Mouse (Mus musculus) midbrain, postnatal 0 days (tissue): ENCODE data around the gene Rpp40. TPM values are rescaled to one million over a fixed set of nuclear protein-coding genes. Genes with fewer than 3 reads are reported as not detected.

Source experiments
- ATAC-seq: fragments of 200-750 bp; cut with Nextera tagmentation; 2 replicates; pipeline ENCODE4 v1.8.0; 2017; ENCODE audit warnings: moderate number of reproducible peaks, mild to moderate bottlenecking, moderate TSS enrichment, moderate library complexity; ENCODE audit not compliant: low FRiP score
- DNase-seq: peaks from one replicate; pipeline ENCODE4 v3.0.0-alpha.2; 2015; ENCODE audit warnings: low spot score
- H3K27ac ChIP-seq: fragments of 300-500 bp; sonication (generic); 2 replicates; pipeline ENCODE4 v1.5.1; 2014; ENCODE audit warnings: low read depth, mild to moderate bottlenecking, low read length, mixed read lengths
- H3K27me3 ChIP-seq: fragments of 300-500 bp; sonication (generic); 2 replicates; pipeline ENCODE4 v1.6.1; 2014; ENCODE audit warnings: low read length, control low read depth, mixed read lengths; ENCODE audit not compliant: insufficient read depth
- H3K36me3 ChIP-seq: fragments of 300-500 bp; sonication (generic); 2 replicates; pipeline ENCODE4 v1.6.1; 2014; ENCODE audit warnings: low read length, control low read depth, mixed read lengths; ENCODE audit not compliant: insufficient read depth
- H3K4me1 ChIP-seq: fragments of 300-500 bp; sonication (generic); 2 replicates; pipeline ENCODE4 v1.6.1; 2014; ENCODE audit warnings: mild to moderate bottlenecking, control low read depth, antibody characterized with exemption, low read length, mixed read lengths; ENCODE audit not compliant: insufficient read depth
- H3K4me2 ChIP-seq: fragments of 300-500 bp; sonication (generic); 2 replicates; pipeline ENCODE4 v1.6.1; 2014; ENCODE audit warnings: low read depth, mild to moderate bottlenecking, low read length, mixed read lengths; ENCODE audit not compliant: poor library complexity, severe bottlenecking
- H3K4me3 ChIP-seq: fragments of 300-500 bp; sonication (generic); 2 replicates; pipeline ENCODE4 v1.5.1; 2014; ENCODE audit warnings: low read depth, mild to moderate bottlenecking, low read length, moderate library complexity
- H3K9ac ChIP-seq: fragments of 300-500 bp; sonication (generic); replicated peaks from 2 replicates; pipeline ENCODE4 v1.6.1; 2014; ENCODE audit warnings: mild to moderate bottlenecking, low read length, moderate library complexity, mixed read lengths; ENCODE audit not compliant: poor library complexity, severe bottlenecking
- H3K9me3 ChIP-seq: fragments of 300-500 bp; sonication (generic); 2 replicates; pipeline ENCODE4 v1.6.1; 2016; ENCODE audit warnings: low read length, control low read depth
- CTCF ChIP-seq: IDR thresholded peaks from 2 replicates; pipeline ENCODE4 v1.5.1; 2016; ENCODE audit warnings: antibody characterized with exemption, mild to moderate bottlenecking
- WGBS: fragments of 180-500 bp; shearing (Covaris S2); extraction: QIAGEN DNeasy Blood & Tissue Kit; methylation state at CpG from one replicate; pipeline ENCODE4 v1.1.7; 2014; 5-methylcytosine and 5-hydroxymethylcytosine counted together
- polyA plus RNA-seq: library from polyadenylated mRNA; unstranded; fragments of >200 nt; fragmentation: Nextera tagmentation; extraction: Ambion mirVana; gene quantifications from 2 replicates; pipeline ENCODE4 v1.2.1, GENCODE M21; 2015
- total RNA-seq: library from RNA; depleted of rRNA; stranded (reverse); fragments of >200 nt; gene quantifications from 2 replicates; pipeline ENCODE4 v1.2.3, GENCODE M21; 2014; rRNA removed

Gene Rpp40
- total and polyA plus RNA-seq, 2 experiments from 2014 or later = 4.6 to 6.1 TPM

GRCm38 (mm10) chr13:35845306-35845705 is 60.9 kb downstream of the Rpp40 start:
- Histone ChIP-seq H3K9ac (no peak overlapping the region), H3K27me3 (no peaks in the 10 kb centered on the region), H3K4me2 (no peak overlapping the region), H3K27ac (no peak overlapping the region), H3K4me3 (no peak overlapping the region), H3K9me3 (no peaks in the 10 kb centered on the region), H3K36me3 (no peaks in the 10 kb centered on the region), H3K4me1 (no peaks in the 10 kb centered on the region)
- WGBS = 55% methylated on average over 3 of the region's 3 CpGs
- DNase-seq (no peak), ATAC-seq (no peak)
- no peak for TF ChIP-seq CTCF

Other genes with a start within 250 kb of the Rpp40 start
- gene Cdyl, start 246.5 kb downstream of the Rpp40 start, total RNA-seq = 6.3 and 8.1 TPM in 2 replicates
- 2.4 and 2.8 TPM in 2 replicates for gene Cdyl, start 246.5 kb downstream of the Rpp40 start, polyA plus RNA-seq
- gene Ppp1r3g, start 52.5 kb upstream of the Rpp40 start, total RNA-seq = 0.85 and 1.8 TPM in 2 replicates
- 0.58 and 0.70 TPM in 2 replicates for gene Ppp1r3g, start 52.5 kb upstream of the Rpp40 start, polyA plus RNA-seq
- gene Fars2, start 211.1 kb upstream of the Rpp40 start, total RNA-seq = 30.6 and 35.4 TPM in 2 replicates
- gene Fars2, start 211.1 kb upstream of the Rpp40 start, polyA plus RNA-seq = 30.3 and 31.2 TPM in 2 replicates
- 15.2 and 18.7 TPM in 2 replicates for gene Lyrm4, start 211.2 kb upstream of the Rpp40 start, total RNA-seq
- gene Lyrm4, start 211.2 kb upstream of the Rpp40 start, polyA plus RNA-seq = 60.3 and 63.0 TPM in 2 replicates